In the genomic region with DNA sequence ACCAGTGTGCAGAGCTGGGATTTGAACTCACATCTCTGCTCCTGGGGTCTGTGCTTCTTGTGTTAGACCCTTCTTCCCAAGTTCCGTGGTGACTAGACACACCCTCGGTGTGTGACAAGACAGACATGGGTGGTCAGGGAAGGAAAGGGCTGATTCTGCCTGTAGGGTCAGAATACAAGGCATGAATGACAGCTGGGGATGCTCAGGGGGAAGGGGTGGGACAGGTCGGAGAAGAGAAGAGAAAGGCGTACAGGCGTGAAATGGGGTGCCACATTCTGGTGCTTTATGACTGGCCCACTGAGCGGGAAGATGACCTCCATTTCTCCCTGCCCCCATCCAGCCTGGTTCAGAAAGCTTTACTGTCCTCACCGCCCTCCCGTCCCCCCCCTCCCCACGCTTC, we compare ENCODE assay signal across 14 mouse cellular contexts. TPM values are rescaled to one million over a fixed set of nuclear protein-coding genes. Genes with fewer than 3 reads are reported as not detected.
DNase-seq lines count a peak whose midpoint lies in the region; ATAC-seq and TF ChIP-seq lines count a peak whose summit lies in the region.
"Had no signal": no experiment of that assay in that cellular context is flagged by ENCODE, and none has a peak within 500 bp of the region (broad histone marks: within the 10 kb centered on the region; RNA-seq: fewer than 3 reads in every experiment).

No protein-coding gene starts in this region.

- no peak for DNase-seq in layer of hippocampus, adult 2 months (ENCODE audit: low spot score in 2 of 2)
- DNase-seq in layer of hippocampus, adult 18-20 months (ENCODE audit: low spot score in 2 of 2): no peak
- DNase-seq in heart, adult 18-20 months: no peak
- no peak for DNase-seq in right cerebral cortex, postnatal 25 days
- DNase-seq in kidney, postnatal 4 days: no peak
- DNase-seq: adrenal gland, adult 2 months; heart, adult 2 months had no signal

- no peak overlapping the region for H3K9ac ChIP-seq in hindbrain, embryonic 12.5 days
- no peak overlapping the region for H3K9ac ChIP-seq in midbrain, embryonic 12.5 days (replicated peaks)
- H3K9ac ChIP-seq in neural tube, embryonic 14.5 days (replicated peaks; ENCODE audit: low read depth, low read length): no peak overlapping the region; the same call in 1 of the 2 replicates
- H3K9ac ChIP-seq: embryonic facial prominence, embryonic 15.5 days; limb, embryonic 13.5 days; liver, embryonic 14.5 days had no signal

- H3K27ac ChIP-seq in layer of hippocampus, adult 2 months: peak overlapping the region; percentile 95
- H3K27ac ChIP-seq in hindbrain, embryonic 12.5 days: peak overlapping the region; percentile 73
- H3K27ac ChIP-seq in midbrain, embryonic 12.5 days (replicated peaks): peak overlapping the region; percentile 65
- peak overlapping the region; percentile 69; the same call in 1 of the 2 replicates for H3K27ac ChIP-seq in neural tube, embryonic 14.5 days (ENCODE audit: low read depth, low read length)
- H3K27ac ChIP-seq: embryonic facial prominence, embryonic 15.5 days; heart, adult 2 months; limb, embryonic 13.5 days; liver, embryonic 14.5 days had no signal

- ATAC-seq in hindbrain, embryonic 12.5 days (ENCODE audit: low FRiP score): peak; percentile 30
- peak; percentile 61 for ATAC-seq in midbrain, embryonic 12.5 days (ENCODE audit: low FRiP score, low read depth)
- ATAC-seq in neural tube, embryonic 14.5 days (ENCODE audit: low read depth): peak; percentile 20; the same call in 1 of the 2 replicates
- ATAC-seq: inflammation-experienced regulatory T-cells, adult 6 months had no signal

- 0 out of 2 replicates have a peak overlapping the region, but pooled peaks have one; percentile 8 for H3K4me2 ChIP-seq in hindbrain, embryonic 12.5 days (replicated peaks)
- peak overlapping the region; percentile 30 for H3K4me2 ChIP-seq in midbrain, embryonic 12.5 days (replicated peaks)
- no peak overlapping the region; the same call in 1 of the 2 replicates for H3K4me2 ChIP-seq in neural tube, embryonic 14.5 days (ENCODE audit: low read depth, low read length)
- H3K4me2 ChIP-seq: embryonic facial prominence, embryonic 15.5 days; limb, embryonic 13.5 days had no signal

- 13% methylated on average over 6 of the region's 9 CpGs for WGBS in hindbrain, embryonic 12.5 days
- WGBS in midbrain, embryonic 12.5 days: 8% methylated on average over 8 of the region's 9 CpGs
- WGBS in neural tube, embryonic 14.5 days: 5% methylated on average over 6 of the region's 9 CpGs

- no peak for TF ChIP-seq CTCF in layer of hippocampus, adult 2 months (conservative IDR thresholded peaks at IDR 0.05)

- H3K4me3 ChIP-seq in layer of hippocampus, adult 2 months: no peak overlapping the region
- H3K4me3 ChIP-seq in hindbrain, embryonic 12.5 days: no peak overlapping the region
- H3K4me3 ChIP-seq in midbrain, embryonic 12.5 days: no peak overlapping the region
- H3K4me3 ChIP-seq in neural tube, embryonic 14.5 days (ENCODE audit: low read depth, low read length): no peak overlapping the region
- H3K4me3 ChIP-seq: embryonic facial prominence, embryonic 15.5 days; heart, adult 2 months; limb, embryonic 13.5 days had no signal

- H3K4me1 ChIP-seq in hindbrain, embryonic 12.5 days: peaks cover 41% of the 10 kb centered on the region
- peaks cover 44% of the 10 kb centered on the region for H3K4me1 ChIP-seq in midbrain, embryonic 12.5 days
- peaks cover 25% of the 10 kb centered on the region for H3K4me1 ChIP-seq in neural tube, embryonic 14.5 days (ENCODE audit: control insufficient read depth, insufficient read depth, low read length)

- H3K9me3 ChIP-seq in hindbrain, embryonic 12.5 days (replicated peaks): no peaks in the 10 kb centered on the region
- no peaks in the 10 kb centered on the region for H3K9me3 ChIP-seq in midbrain, embryonic 12.5 days
- no peaks in the 10 kb centered on the region for H3K9me3 ChIP-seq in neural tube, embryonic 14.5 days (ENCODE audit: control insufficient read depth, low read length)
- H3K9me3 ChIP-seq: embryonic facial prominence, embryonic 15.5 days; limb, embryonic 13.5 days had no signal

- no peaks in the 10 kb centered on the region for H3K36me3 ChIP-seq in hindbrain, embryonic 12.5 days
- no peaks in the 10 kb centered on the region for H3K36me3 ChIP-seq in midbrain, embryonic 12.5 days
- H3K36me3 ChIP-seq in neural tube, embryonic 14.5 days (ENCODE audit: control insufficient read depth, insufficient read depth, low read length): no peaks in the 10 kb centered on the region
- H3K36me3 ChIP-seq: embryonic facial prominence, embryonic 15.5 days; limb, embryonic 13.5 days had no signal

- H3K27me3 ChIP-seq in hindbrain, embryonic 12.5 days: peaks cover 68% of the 10 kb centered on the region
- peaks cover 84% of the 10 kb centered on the region for H3K27me3 ChIP-seq in midbrain, embryonic 12.5 days
- peaks cover 8% of the 10 kb centered on the region; the same call in 1 of the 2 replicates for H3K27me3 ChIP-seq in neural tube, embryonic 14.5 days (ENCODE audit: control insufficient read depth, insufficient read depth, low read length)

RNA-seq across cellular contexts. Expression of gene Laptm5, which starts 47.5 kb away (rescaled TPM):
- total RNA-seq in layer of hippocampus, adult 2 months (2021): 10 to 100 TPM; 33.9 to 34.0 TPM
- 10 to 100 TPM; 39.2 to 42.9 TPM for total RNA-seq in layer of hippocampus, adult 18-20 months (2021)
- polyA plus RNA-seq in hindbrain, embryonic 12.5 days (2016; fragmentation: Nextera tagmentation; extraction: Ambion mirVana): 22.7 and 23.3 TPM in 2 replicates
- 19.6 and 26.4 TPM in 2 replicates for polyA plus RNA-seq in midbrain, embryonic 12.5 days (2016; fragmentation: Nextera tagmentation; extraction: Ambion mirVana)
- polyA plus RNA-seq in neural tube, embryonic 14.5 days (2014; fragmentation: Nextera tagmentation; extraction: Ambion mirVana): 21.2 and 36.6 TPM in 2 replicates
- 10 to 100 TPM; 16.5 to 30.3 TPM for total RNA-seq in heart, adult 18-20 months (2021)
